ENCODE assay signal across 9 mouse cellular contexts in the genomic region with DNA sequence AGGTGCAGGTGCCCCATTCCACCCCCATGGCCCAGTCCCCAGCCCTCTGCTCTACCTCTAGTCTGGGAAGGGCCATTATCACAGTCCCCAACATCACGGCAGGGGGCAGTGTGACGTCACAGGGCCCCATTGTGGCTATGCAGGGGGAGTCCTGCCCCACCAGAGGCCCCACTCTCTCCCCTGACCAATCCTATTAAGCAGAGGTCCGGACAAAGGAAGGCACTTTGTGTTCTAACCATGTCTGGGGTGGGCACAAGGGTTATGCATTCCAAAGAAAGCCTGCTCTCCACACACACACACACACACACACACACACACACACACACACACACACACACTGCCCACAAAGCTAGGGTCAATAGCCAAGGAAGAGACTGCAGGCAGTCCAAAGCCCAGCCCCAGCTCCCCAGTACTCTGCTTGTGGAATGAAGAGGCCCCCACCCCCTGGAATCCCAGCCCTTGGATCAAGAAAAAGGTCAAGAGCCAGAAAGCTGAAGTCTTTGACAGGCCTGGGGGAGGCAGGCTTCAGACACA. TPM values are rescaled to one million over a fixed set of nuclear protein-coding genes. Genes with fewer than 3 reads are reported as not detected.
DNase-seq lines count a peak whose midpoint lies in the region; ATAC-seq lines count a peak whose summit lies in the region.
"Had no signal": no experiment of that assay in that cellular context is flagged by ENCODE, and none has a peak within 500 bp of the region (broad histone marks: within the 10 kb centered on the region; RNA-seq: fewer than 3 reads in every experiment).

No protein-coding gene starts in this region.

- no peaks in the 10 kb centered on the region for H3K36me3 ChIP-seq in embryonic facial prominence, embryonic 15.5 days
- H3K36me3 ChIP-seq in limb, embryonic 12.5 days: no peaks in the 10 kb centered on the region
- no peaks in the 10 kb centered on the region for H3K36me3 ChIP-seq in stomach, embryonic 14.5 days (ENCODE audit: control insufficient read depth, insufficient read depth, low read length)
- H3K36me3 ChIP-seq: G1E had no signal

- no peaks in the 10 kb centered on the region for H3K27me3 ChIP-seq in embryonic facial prominence, embryonic 15.5 days
- no peaks in the 10 kb centered on the region; the same call in 1 of the 2 replicates for H3K27me3 ChIP-seq in limb, embryonic 12.5 days
- no peaks in the 10 kb centered on the region for H3K27me3 ChIP-seq in stomach, embryonic 14.5 days (ENCODE audit: control insufficient read depth, insufficient read depth, low read length)

- H3K4me1 ChIP-seq in embryonic facial prominence, embryonic 15.5 days: peaks cover 57% of the 10 kb centered on the region
- H3K4me1 ChIP-seq in limb, embryonic 12.5 days (replicated peaks): peaks cover 64% of the 10 kb centered on the region
- H3K4me1 ChIP-seq in stomach, embryonic 14.5 days (ENCODE audit: control insufficient read depth, insufficient read depth, low read length): peaks cover 28% of the 10 kb centered on the region

- no peak for ATAC-seq in embryonic facial prominence, embryonic 15.5 days (ENCODE audit: insufficient number of reproducible peaks, low FRiP score, low TSS enrichment, low read depth)
- no peak; the same call in 1 of the 2 replicates for ATAC-seq in limb, embryonic 12.5 days (ENCODE audit: insufficient number of reproducible peaks, insufficient read depth, low FRiP score, low TSS enrichment, low read depth)
- peak; percentile 25; the same call in 1 of the 2 replicates for ATAC-seq in stomach, embryonic 14.5 days (ENCODE audit: insufficient number of reproducible peaks, insufficient read depth, low FRiP score, low read depth)
- ATAC-seq in megakaryocyte-erythroid progenitor cell, adult 5-6 weeks (replicated peaks; ENCODE audit: low FRiP score, low TSS enrichment, poor library complexity, severe bottlenecking): no peak

- DNase-seq in kidney, postnatal 14 days: peak; percentile 55
- no peak for DNase-seq in kidney, adult 8-10 months
- DNase-seq in spleen, postnatal 4 days (ENCODE audit: low spot score in 2 of 2): no peak
- DNase-seq: thymus, postnatal 4 days had no signal

- no peak overlapping the region for H3K9ac ChIP-seq in embryonic facial prominence, embryonic 15.5 days
- no peak overlapping the region for H3K9ac ChIP-seq in limb, embryonic 12.5 days (replicated peaks)
- H3K9ac ChIP-seq in stomach, embryonic 14.5 days (replicated peaks; ENCODE audit: low read depth, low read length): no peak overlapping the region

- no peak overlapping the region for H3K4me3 ChIP-seq in embryonic facial prominence, embryonic 15.5 days (replicated peaks)
- H3K4me3 ChIP-seq in limb, embryonic 12.5 days (replicated peaks): no peak overlapping the region
- no peak overlapping the region for H3K4me3 ChIP-seq in stomach, embryonic 14.5 days (ENCODE audit: low read depth, low read length)

- H3K9me3 ChIP-seq in embryonic facial prominence, embryonic 15.5 days (replicated peaks): no peaks in the 10 kb centered on the region
- H3K9me3 ChIP-seq in limb, embryonic 12.5 days: no peaks in the 10 kb centered on the region
- no peaks in the 10 kb centered on the region for H3K9me3 ChIP-seq in stomach, embryonic 14.5 days (ENCODE audit: control insufficient read depth, low read depth, low read length)
- H3K9me3 ChIP-seq: G1E had no signal

- H3K27ac ChIP-seq in embryonic facial prominence, embryonic 15.5 days (replicated peaks): peak overlapping the region; percentile 78
- peak overlapping the region; percentile 73 for H3K27ac ChIP-seq in limb, embryonic 12.5 days
- H3K27ac ChIP-seq in stomach, embryonic 14.5 days (ENCODE audit: low read length): peak overlapping the region; percentile 27; the same call in 1 of the 2 replicates

- no peak overlapping the region for H3K4me2 ChIP-seq in embryonic facial prominence, embryonic 15.5 days (replicated peaks)
- no peak overlapping the region for H3K4me2 ChIP-seq in limb, embryonic 12.5 days
- H3K4me2 ChIP-seq in stomach, embryonic 14.5 days (replicated peaks; ENCODE audit: low read depth, low read length): no peak overlapping the region

- WGBS in embryonic facial prominence, embryonic 15.5 days: 16% methylated on average over 3 of the region's 3 CpGs
- WGBS in limb, embryonic 12.5 days: 16% methylated on average over 3 of the region's 3 CpGs
- WGBS in stomach, embryonic 14.5 days: 15% methylated on average over 3 of the region's 3 CpGs

RNA-seq across cellular contexts. Expression of a gene that starts 32.7 kb away (rescaled TPM):
- polyA plus RNA-seq in embryonic facial prominence, embryonic 15.5 days (2015; fragmentation: Nextera tagmentation; extraction: Ambion mirVana): 3.6 and 4.3 TPM in 2 replicates
- polyA plus RNA-seq in limb, embryonic 12.5 days (2016; fragmentation: Nextera tagmentation; extraction: Ambion mirVana): 0.43 and 0.63 TPM in 2 replicates
- 4.3 and 4.4 TPM in 2 replicates for polyA plus RNA-seq in stomach, embryonic 14.5 days (2014; fragmentation: Nextera tagmentation; extraction: Ambion mirVana)
- not detected in 2 replicates for total RNA-seq in megakaryocyte-erythroid progenitor cell, adult 5-6 weeks (2014; fragmentation: Nextera tagmentation)
- not detected in 2 replicates for total RNA-seq in megakaryocyte-erythroid progenitor cell, adult 5-6 weeks (2017)
- total RNA-seq: G1E had no signal
- polyA plus RNA-seq: G1E had no signal

RNA-seq across cellular contexts. Expression of a gene that starts 34.3 kb away (rescaled TPM):
- polyA plus RNA-seq in embryonic facial prominence, embryonic 15.5 days (2015; fragmentation: Nextera tagmentation; extraction: Ambion mirVana): 7.4 and 7.6 TPM in 2 replicates
- 3.1 and 3.9 TPM in 2 replicates for polyA plus RNA-seq in limb, embryonic 12.5 days (2016; fragmentation: Nextera tagmentation; extraction: Ambion mirVana)
- polyA plus RNA-seq in stomach, embryonic 14.5 days (2014; fragmentation: Nextera tagmentation; extraction: Ambion mirVana): 2.8 and 3.4 TPM in 2 replicates
- 0.30 and 1.2 TPM in 2 replicates for total RNA-seq in megakaryocyte-erythroid progenitor cell, adult 5-6 weeks (2014; fragmentation: Nextera tagmentation)
- total RNA-seq in megakaryocyte-erythroid progenitor cell, adult 5-6 weeks (2017): not detected in 2 replicates
- total RNA-seq: G1E had no signal
- polyA plus RNA-seq: G1E had no signal

Comparison
In these comparisons a context has a peak if more than half of its experiments do, and no peak if none do; other contexts are left out.
1. H3K27ac ChIP-seq: peak in every context shown above with its lines; median percentile 78 in embryonic facial prominence, embryonic 15.5 days; 73 in limb, embryonic 12.5 days; 27 in stomach, embryonic 14.5 days.